Mouse (Mus musculus): Measurements from ENCODE around the gene R3hdm2. TPM values are rescaled to one million over a fixed set of nuclear protein-coding genes. Genes with fewer than 3 reads are reported as not detected.

Gene R3hdm2
- polyA plus RNA-seq, 1 experiment from 2014 or later: 14.4 TPM

DNA sequence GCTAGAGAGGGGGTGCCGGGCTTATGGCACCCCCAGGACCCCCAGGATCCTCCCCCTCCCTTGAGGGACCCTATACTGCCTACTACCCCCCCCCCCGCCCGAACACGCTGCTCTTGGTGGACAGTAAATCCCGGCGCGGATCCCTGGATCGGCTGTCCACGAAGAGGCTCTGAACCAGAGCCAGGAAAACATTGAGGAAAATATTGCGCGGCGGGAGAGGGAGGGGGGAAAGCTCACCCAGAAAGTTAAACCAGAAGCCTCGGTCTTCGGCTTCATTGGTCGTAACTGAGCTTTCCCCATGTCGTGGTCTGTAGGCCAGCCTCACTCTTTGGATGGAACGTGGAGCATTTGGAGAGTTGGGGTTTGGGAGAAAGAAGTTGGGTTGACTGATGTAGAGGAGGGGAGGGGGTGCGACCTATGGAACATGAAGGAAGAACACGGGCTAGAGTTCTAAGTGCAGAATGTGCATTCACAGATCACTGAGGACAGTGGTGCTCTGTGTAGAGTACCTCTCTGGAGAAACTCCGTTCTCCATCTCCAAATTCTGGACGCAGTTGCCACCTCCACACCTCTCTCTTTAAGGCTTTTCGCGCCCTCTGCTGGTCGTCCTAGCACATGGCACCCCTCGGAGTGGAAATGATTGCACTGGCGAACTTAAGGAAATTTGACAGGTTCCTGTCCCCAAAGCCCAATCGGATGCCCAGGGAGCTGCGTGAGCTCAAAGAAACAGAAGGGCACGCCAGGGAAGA, 38.1 kb upstream of the R3hdm2 start, which contains the start of gene Gli1:
Gene Gli1 (minus strand): TSS at position 84 of the 749 bp plus-strand sequence.
- H3K4me1 ChIP-seq (replicated peaks): peaks cover 35% of the 10 kb centered on the region
- H3K36me3 ChIP-seq (replicated peaks): no peaks in the 10 kb centered on the region
- no peak within 1 kb of the TSS for H3K9ac ChIP-seq
- no peak within 1 kb of the TSS for H3K27ac ChIP-seq (replicated peaks)
- ATAC-seq (ENCODE audit: insufficient read depth): no peak
- no peaks in the 10 kb centered on the region for H3K9me3 ChIP-seq (replicated peaks)
- peaks cover 64% of the 10 kb centered on the region for H3K27me3 ChIP-seq
- H3K4me3 ChIP-seq (replicated peaks): peak within 1 kb of the TSS; percentile 41
- under 1% methylated on average over 29 of the region's 29 CpGs for WGBS (ENCODE audit: insufficient replicate concordance)
- peak within 1 kb of the TSS; percentile 70 for H3K4me2 ChIP-seq

DNA sequence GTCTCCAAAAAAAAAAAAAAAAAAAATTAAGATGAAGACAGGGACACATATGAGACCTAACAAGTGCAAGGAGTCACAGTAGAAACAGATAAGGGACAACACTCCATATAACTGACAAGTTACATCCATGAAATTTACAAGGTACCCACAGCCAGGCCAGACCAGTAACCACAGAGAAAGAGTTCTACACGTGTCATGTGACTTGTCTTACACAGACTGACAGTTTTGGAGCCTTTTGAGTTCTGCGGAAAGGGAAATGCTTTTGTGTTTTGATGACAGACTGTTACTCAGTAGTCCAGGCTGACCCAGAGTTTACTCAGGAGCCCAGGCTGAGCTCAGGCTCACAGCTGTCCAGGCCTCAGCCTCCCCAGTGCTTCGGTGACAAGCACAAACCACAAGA, 37.1 kb upstream of the R3hdm2 start:
- Histone ChIP-seq H3K9ac (no peak overlapping the region), H3K4me2 (no peak overlapping the region), H3K36me3 (replicated peaks) (no peaks in the 10 kb centered on the region), H3K4me3 (replicated peaks) (no peak overlapping the region), H3K27ac (replicated peaks) (no peak overlapping the region), H3K4me1 (replicated peaks) (peaks cover 35% of the 10 kb centered on the region), H3K27me3 (peaks cover 55% of the 10 kb centered on the region), H3K9me3 (replicated peaks) (no peaks in the 10 kb centered on the region)
- 36% methylated on average over 3 of the region's 3 CpGs for WGBS (ENCODE audit: insufficient replicate concordance)
- ATAC-seq (ENCODE audit: insufficient read depth): no peak

DNA sequence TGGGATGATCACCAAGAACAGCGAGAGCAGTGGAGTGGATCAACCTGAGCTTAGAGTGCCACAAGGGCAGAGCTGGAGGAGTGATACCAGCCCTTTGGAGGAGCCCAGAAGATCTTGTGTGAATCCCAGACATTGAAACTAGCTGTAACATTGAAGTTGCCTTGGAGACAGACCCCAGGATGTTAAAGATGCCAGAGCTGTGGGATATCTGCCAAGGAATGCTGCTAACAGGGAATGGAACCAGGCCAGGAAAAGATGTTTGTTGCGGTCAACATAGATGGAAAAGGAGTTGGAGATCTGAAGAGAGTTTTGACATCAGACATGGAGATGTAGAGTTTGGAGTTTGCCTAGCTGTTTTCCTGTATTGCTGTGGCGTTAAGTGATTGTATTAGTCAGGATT, 34.0 kb upstream of the R3hdm2 start:
- no peak overlapping the region for H3K4me3 ChIP-seq (replicated peaks)
- WGBS (ENCODE audit: insufficient replicate concordance): 68% methylated on average over 3 of the region's 3 CpGs

DNA sequence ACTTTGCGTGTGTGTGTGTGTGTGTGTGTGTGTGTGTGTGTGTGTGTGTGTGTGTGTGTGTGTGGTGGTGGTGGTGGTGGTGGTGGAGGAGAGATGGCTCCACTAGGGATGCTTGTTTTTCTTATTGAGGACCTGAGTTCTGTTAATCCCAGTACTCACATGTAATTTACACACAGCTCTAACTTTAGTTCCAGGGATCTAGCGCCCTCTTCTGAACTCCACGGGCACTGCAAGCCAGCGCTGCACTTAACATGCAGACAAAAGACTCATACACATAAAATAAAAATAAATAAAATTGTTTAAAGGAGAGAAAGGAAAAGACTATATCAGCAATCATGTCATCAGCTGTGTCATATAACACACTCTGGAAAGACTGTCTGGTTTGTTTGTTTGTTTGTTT, 31.2 kb upstream of the R3hdm2 start:
- ATAC-seq (ENCODE audit: insufficient read depth): no peak
- WGBS (ENCODE audit: insufficient replicate concordance): 60% methylated on average over 4 of the region's 4 CpGs
- no peak overlapping the region for H3K27ac ChIP-seq (replicated peaks)
- H3K4me1 ChIP-seq (replicated peaks): peaks cover 9% of the 10 kb centered on the region
- no peak overlapping the region for H3K9ac ChIP-seq
- H3K36me3 ChIP-seq (replicated peaks): no peaks in the 10 kb centered on the region
- H3K9me3 ChIP-seq (replicated peaks): no peaks in the 10 kb centered on the region
- peaks cover 8% of the 10 kb centered on the region; the same call in 1 of the 2 replicates for H3K27me3 ChIP-seq
- H3K4me3 ChIP-seq (replicated peaks): no peak overlapping the region
- H3K4me2 ChIP-seq: no peak overlapping the region

More for the DNA sequence above, 34.0 kb upstream of the R3hdm2 start:
- Histone ChIP-seq H3K27me3 (peaks cover 23% of the 10 kb centered on the region), H3K36me3 (replicated peaks) (no peaks in the 10 kb centered on the region), H3K4me1 (replicated peaks) (peaks cover 18% of the 10 kb centered on the region), H3K9ac (no peak overlapping the region), H3K4me2 (no peak overlapping the region), H3K27ac (replicated peaks) (no peak overlapping the region), H3K9me3 (replicated peaks) (no peaks in the 10 kb centered on the region)
- ATAC-seq (ENCODE audit: insufficient read depth): no peak

DNA sequence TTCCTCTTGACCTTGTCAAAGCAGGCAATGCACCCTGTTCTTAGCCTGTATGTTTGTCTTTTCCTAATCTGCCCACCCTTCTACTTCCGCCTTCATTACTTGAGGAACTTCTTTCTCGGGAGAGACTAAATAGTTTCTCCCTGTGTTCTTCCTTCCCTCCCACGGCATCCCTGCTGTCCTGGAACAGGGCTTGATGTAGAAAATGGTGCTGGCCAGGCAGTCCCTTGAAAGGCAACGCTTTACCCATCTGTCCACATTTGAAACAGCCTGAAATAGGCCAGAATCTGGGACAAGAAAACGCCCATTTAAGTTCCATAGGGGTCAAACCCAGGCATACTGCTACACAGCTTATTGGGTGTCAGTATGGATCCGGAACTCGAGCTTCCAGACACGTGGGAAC, 30.3 kb upstream of the R3hdm2 start:
- ATAC-seq (ENCODE audit: insufficient read depth): no peak
- no peak overlapping the region for H3K4me3 ChIP-seq (replicated peaks)
- H3K9me3 ChIP-seq (replicated peaks): no peaks in the 10 kb centered on the region
- 57% methylated on average over 8 of the region's 8 CpGs for WGBS (ENCODE audit: insufficient replicate concordance)
- peaks cover 9% of the 10 kb centered on the region for H3K4me1 ChIP-seq (replicated peaks)
- no peak overlapping the region for H3K27ac ChIP-seq (replicated peaks)
- H3K27me3 ChIP-seq: peaks cover 16% of the 10 kb centered on the region
- H3K4me2 ChIP-seq: no peak overlapping the region
- H3K36me3 ChIP-seq (replicated peaks): no peaks in the 10 kb centered on the region
- no peak overlapping the region for H3K9ac ChIP-seq

DNA sequence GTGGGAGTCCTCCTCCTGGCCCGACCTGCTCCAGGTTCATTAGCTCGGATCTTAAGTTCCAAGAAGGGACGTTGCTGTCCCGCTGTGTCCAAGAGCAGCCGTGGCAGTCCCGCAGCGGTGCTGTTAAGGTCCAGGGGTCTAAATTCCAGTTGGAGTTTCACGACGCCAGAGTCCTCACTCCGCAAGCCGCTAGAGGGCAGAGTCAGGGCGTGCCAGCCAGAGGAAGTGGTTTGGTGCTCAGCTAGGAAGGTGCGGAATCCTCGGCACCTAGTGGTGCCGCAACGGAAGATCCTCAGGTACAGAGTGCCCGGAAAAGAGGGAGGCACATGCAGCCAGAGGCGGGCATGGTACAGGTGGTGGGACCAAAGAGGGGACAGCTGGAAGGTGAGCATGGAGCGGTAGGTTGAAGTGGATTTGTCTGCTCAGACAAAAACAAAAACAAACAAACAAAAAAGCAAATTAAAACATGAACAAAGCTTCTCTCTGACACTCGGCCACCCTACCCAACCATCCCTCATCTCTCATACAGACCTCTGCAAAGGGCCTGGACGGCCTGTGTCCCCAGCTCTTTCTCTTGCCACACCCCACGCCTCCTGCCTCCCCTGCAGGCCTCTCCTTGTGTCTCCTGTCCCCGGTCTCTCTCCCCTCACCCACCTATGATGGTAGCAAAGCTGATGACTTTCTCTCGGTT, 29.4 kb upstream of the R3hdm2 start:
- Histone ChIP-seq H3K27ac (replicated peaks) (peak overlapping the region; percentile 60), H3K4me2 (peak overlapping the region; percentile 54), H3K4me3 (replicated peaks) (peak overlapping the region; percentile 21; the same call in 1 of the 2 replicates), H3K9ac (no peak overlapping the region), H3K36me3 (replicated peaks) (no peaks in the 10 kb centered on the region), H3K9me3 (replicated peaks) (no peaks in the 10 kb centered on the region), H3K4me1 (replicated peaks) (peaks cover 9% of the 10 kb centered on the region), H3K27me3 (peaks cover 20% of the 10 kb centered on the region)
- peak; percentile 24 for ATAC-seq (ENCODE audit: insufficient read depth)
- WGBS (ENCODE audit: insufficient replicate concordance): 13% methylated on average over 24 of the region's 24 CpGs

DNA sequence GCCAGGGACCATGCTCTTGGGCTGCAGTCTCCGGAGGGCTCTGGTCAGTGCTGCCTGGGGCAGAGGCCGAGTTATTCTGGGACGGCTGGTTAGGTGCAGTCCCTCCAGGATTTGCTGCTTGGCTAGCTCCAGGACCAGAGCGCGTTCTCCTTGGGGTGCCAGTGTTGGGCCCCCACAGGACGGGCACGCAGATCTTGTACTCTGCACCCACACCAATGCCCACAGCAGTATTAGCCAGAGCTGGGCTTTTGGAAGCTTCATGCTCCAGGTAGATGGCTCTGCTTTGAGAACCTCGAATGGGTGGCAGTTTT, 28.9 kb upstream of the R3hdm2 start:
- peaks cover 20% of the 10 kb centered on the region for H3K27me3 ChIP-seq
- 0 out of 2 replicates have a peak overlapping the region, but pooled peaks have one; percentile 21 for H3K4me3 ChIP-seq (replicated peaks)
- no peaks in the 10 kb centered on the region for H3K9me3 ChIP-seq (replicated peaks)
- peak overlapping the region; percentile 54 for H3K4me2 ChIP-seq
- peaks cover 13% of the 10 kb centered on the region for H3K4me1 ChIP-seq (replicated peaks)
- H3K36me3 ChIP-seq (replicated peaks): no peaks in the 10 kb centered on the region
- H3K9ac ChIP-seq: no peak overlapping the region
- WGBS (ENCODE audit: insufficient replicate concordance): 64% methylated on average over 8 of the region's 8 CpGs
- no peak for ATAC-seq (ENCODE audit: insufficient read depth)
- H3K27ac ChIP-seq (replicated peaks): peak overlapping the region; percentile 60

DNA sequence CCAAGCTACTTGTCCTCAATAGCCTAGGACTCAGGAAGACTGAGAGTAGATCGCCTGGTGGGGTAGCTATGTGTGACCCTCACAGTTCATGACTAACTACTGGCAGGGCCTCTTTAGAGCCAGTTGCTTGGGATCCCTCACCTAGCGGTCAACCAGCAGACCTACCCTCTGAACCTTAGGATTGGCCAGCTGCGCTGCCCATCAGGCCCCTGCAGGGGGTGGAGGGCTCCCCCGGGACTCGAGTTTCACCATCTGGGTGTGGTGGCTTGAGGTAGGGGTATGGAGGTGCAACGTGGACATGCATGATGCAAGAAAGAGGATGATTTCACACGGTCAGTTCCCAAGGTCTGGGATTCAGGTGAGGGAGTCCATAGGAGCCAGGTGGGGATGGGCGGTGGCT, 28.4 kb upstream of the R3hdm2 start:
- 63% methylated on average over 8 of the region's 8 CpGs for WGBS (ENCODE audit: insufficient replicate concordance)
- Histone ChIP-seq H3K4me3 (replicated peaks) (no peak overlapping the region), H3K36me3 (replicated peaks) (no peaks in the 10 kb centered on the region), H3K4me2 (peak overlapping the region; percentile 54; the same call in 1 of the 2 replicates), H3K4me1 (replicated peaks) (peaks cover 16% of the 10 kb centered on the region), H3K27me3 (peaks cover 20% of the 10 kb centered on the region), H3K27ac (replicated peaks) (peak overlapping the region; percentile 60), H3K9me3 (replicated peaks) (no peaks in the 10 kb centered on the region), H3K9ac (no peak overlapping the region)
- ATAC-seq (ENCODE audit: insufficient read depth): peak; percentile 14

DNA sequence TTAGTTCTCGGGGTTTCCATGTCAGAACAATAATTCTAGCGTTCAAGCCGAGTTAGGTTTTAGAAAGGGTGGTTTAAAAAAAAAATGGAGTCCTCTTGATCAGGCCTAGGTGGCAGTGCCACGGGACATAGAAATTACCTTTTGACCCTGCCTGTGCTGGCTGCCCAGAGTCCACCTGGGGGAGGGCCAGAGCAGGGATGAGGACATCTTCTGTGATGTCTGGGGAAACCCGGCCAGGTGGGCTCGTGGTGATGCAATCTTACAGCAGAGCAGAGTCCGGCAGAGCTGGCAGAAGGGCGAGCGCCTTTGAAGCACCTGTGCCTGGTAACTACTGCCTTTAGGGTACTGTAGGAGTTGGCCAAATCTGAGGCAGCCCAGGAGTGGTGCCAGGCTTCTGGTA, 27.9 kb upstream of the R3hdm2 start:
- Histone ChIP-seq H3K4me2 (0 out of 2 replicates have a peak overlapping the region, but pooled peaks have one; percentile 1), H3K27me3 (peaks cover 20% of the 10 kb centered on the region), H3K27ac (replicated peaks) (peak overlapping the region; percentile 60), H3K9ac (no peak overlapping the region), H3K36me3 (replicated peaks) (no peaks in the 10 kb centered on the region), H3K4me3 (replicated peaks) (no peak overlapping the region), H3K4me1 (replicated peaks) (peaks cover 16% of the 10 kb centered on the region), H3K9me3 (replicated peaks) (no peaks in the 10 kb centered on the region)
- WGBS (ENCODE audit: insufficient replicate concordance): 69% methylated on average over 9 of the region's 9 CpGs
- peak; percentile 36; the same call in 1 of the 2 replicates for ATAC-seq (ENCODE audit: insufficient read depth)

DNA sequence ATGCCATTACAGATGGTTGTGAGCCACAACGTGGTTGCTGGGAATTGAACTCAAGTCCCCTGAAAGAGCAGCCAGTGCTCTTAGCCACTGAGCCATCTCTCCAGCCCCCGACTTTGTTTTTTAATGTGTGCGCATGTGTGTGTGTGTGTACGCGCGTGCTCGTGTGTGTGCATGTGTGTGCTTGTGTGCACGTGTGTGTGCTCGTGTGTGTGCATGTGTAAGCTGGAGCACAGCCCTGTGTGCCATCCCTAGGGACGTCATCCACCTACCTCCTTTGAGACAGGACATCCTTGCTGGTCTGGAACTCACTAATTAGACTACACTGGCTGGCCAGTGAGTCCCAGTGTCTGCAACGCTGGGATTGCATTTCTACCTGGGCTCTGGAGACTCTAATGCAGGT, 27.4 kb upstream of the R3hdm2 start:
- ATAC-seq (ENCODE audit: insufficient read depth): no peak
- 73% methylated on average over 11 of the region's 11 CpGs for WGBS (ENCODE audit: insufficient replicate concordance)
- no peak overlapping the region for H3K4me2 ChIP-seq
- no peak overlapping the region for H3K27ac ChIP-seq (replicated peaks)
- no peak overlapping the region for H3K9ac ChIP-seq
- no peaks in the 10 kb centered on the region for H3K9me3 ChIP-seq (replicated peaks)
- H3K4me1 ChIP-seq (replicated peaks): peaks cover 16% of the 10 kb centered on the region
- H3K4me3 ChIP-seq (replicated peaks): no peak overlapping the region
- H3K27me3 ChIP-seq: peaks cover 20% of the 10 kb centered on the region
- H3K36me3 ChIP-seq (replicated peaks): no peaks in the 10 kb centered on the region
